Mouse (Mus musculus): Measurements from ENCODE around the gene Zfx. TPM values are rescaled to one million over a fixed set of nuclear protein-coding genes. Genes with fewer than 3 reads are reported as not detected.

Gene Zfx
- 10 to 100 TPM; 15.2 to 17.0 TPM for total RNA-seq (2021)
- long read RNA-seq, experiment 1, partial matches to known transcripts, result 2 of 3 reads
- long read RNA-seq, experiment 1, other reads (novel, unspliced or antisense), result 1 of 3 reads
- long read RNA-seq, experiment 2, full-length matches to known transcripts, result 2 of 5 reads
- long read RNA-seq, experiment 2, partial matches to known transcripts, result 0 of 5 reads
- long read RNA-seq, experiment 2, other reads (novel, unspliced or antisense), result 3 of 5 reads

- peak; percentile 43 for DNase-seq (ENCODE audit: low spot score)
Observed at GRCm38 (mm10) chrX:94123059-94123839, at the start of gene Zfx. Gene Zfx, minus strand, starts transcription at chrX:94123702.

- no peak for DNase-seq (ENCODE audit: low spot score)
Observed at GRCm38 (mm10) chrX:94169348-94169747, 45.8 kb upstream of the Zfx start.

- DNase-seq (ENCODE audit: low spot score), result no peak
Observed at GRCm38 (mm10) chrX:94152251-94152830, 28.8 kb upstream of the Zfx start.

- DNase-seq (ENCODE audit: low spot score), result no peak
Observed at GRCm38 (mm10) chrX:94150471-94150870, 27.0 kb upstream of the Zfx start.

- DNase-seq (ENCODE audit: low spot score), result no peak
Observed at GRCm38 (mm10) chrX:94142004-94142771, 18.7 kb upstream of the Zfx start.

GRCm38 (mm10) chrX:94140080-94140479, 16.6 kb upstream of the Zfx start:
- no peak for DNase-seq (ENCODE audit: low spot score)

- no peak for DNase-seq (ENCODE audit: low spot score)
Observed at GRCm38 (mm10) chrX:94138256-94138655, 14.8 kb upstream of the Zfx start.

GRCm38 (mm10) chrX:94135084-94135483, 11.6 kb upstream of the Zfx start:
- no peak for DNase-seq (ENCODE audit: low spot score)

- no peak for DNase-seq (ENCODE audit: low spot score)
Observed at GRCm38 (mm10) chrX:94133551-94133950, 10.0 kb upstream of the Zfx start.

GRCm38 (mm10) chrX:94132239-94132638, 8.7 kb upstream of the Zfx start:
- DNase-seq (ENCODE audit: low spot score), result no peak

GRCm38 (mm10) chrX:94129712-94130111, 6.2 kb upstream of the Zfx start:
- no peak for DNase-seq (ENCODE audit: low spot score)

GRCm38 (mm10) chrX:94125950-94126349, 2.4 kb upstream of the Zfx start:
- DNase-seq (ENCODE audit: low spot score), result no peak

- DNase-seq (ENCODE audit: low spot score), result no peak
Observed at GRCm38 (mm10) chrX:94122709-94123058, 818 bp downstream of the Zfx start.

GRCm38 (mm10) chrX:94121866-94122708, 1.4 kb downstream of the Zfx start:
- peak; percentile 83 for DNase-seq (ENCODE audit: low spot score)

- peak; percentile 5 for DNase-seq (ENCODE audit: low spot score)
Observed at GRCm38 (mm10) chrX:94121161-94121856, 2.2 kb downstream of the Zfx start.

- DNase-seq (ENCODE audit: low spot score), result no peak
Observed at GRCm38 (mm10) chrX:94118350-94118749, 5.2 kb downstream of the Zfx start.

GRCm38 (mm10) chrX:94115882-94116281, 7.6 kb downstream of the Zfx start:
- DNase-seq (ENCODE audit: low spot score), result no peak

GRCm38 (mm10) chrX:94105964-94106363, 17.5 kb downstream of the Zfx start:
- DNase-seq (ENCODE audit: low spot score), result no peak

GRCm38 (mm10) chrX:94102938-94103337, 20.6 kb downstream of the Zfx start:
- DNase-seq (ENCODE audit: low spot score), result no peak

- DNase-seq (ENCODE audit: low spot score), result no peak
Observed at GRCm38 (mm10) chrX:94100561-94100960, 22.9 kb downstream of the Zfx start.
